Mouse (Mus musculus): ENCODE results near the gene Lrp4. TPM values are rescaled to one million over a fixed set of nuclear protein-coding genes. Genes with fewer than 3 reads are reported as not detected.

Gene Lrp4
- polyA plus RNA-seq, 1 experiment, result 12.0 TPM

DNA sequence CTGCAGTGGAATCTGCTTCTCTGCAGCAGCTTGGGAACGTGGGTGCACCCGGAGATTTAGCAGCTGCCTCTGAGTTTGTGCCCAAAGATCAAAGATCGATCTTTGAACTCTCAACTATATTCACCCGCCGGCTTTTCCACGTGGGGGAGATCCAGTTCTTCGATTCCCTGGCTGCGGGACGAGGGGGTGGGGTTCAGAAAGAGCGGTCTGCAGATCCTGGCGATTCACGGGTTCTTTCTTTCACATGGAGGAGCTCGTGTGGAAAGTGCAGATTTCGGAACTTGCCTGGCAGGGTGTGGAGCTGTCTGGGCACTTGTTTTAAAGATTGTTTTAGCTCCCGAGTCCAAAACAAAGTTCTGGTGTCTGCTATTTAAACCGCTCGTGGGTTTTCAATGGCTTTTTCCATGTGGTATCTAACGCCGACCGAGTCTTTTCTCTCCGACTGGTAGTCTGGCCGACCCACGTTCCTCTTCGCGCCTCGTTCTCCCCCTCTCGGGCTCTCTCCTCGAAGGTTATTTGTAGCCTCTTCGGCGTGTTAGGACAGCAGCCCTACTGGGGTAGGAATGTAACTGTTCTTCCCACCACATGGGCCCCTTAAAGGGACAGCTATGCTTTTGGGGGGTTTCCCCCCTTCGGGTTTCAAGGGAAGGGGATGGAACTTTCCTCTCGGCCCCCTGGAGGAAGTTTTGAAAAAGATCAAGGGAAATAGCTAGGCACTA, 1.5 kb downstream of the Lrp4 start:
- WGBS, result under 1% methylated on average over 32 of the region's 32 CpGs
- TF ChIP-seq POLR2A (IDR thresholded peaks at IDR 0.05; ENCODE audit: low read depth, low read length) (no peak; the same call in 1 of the 2 replicates), CTCF (IDR thresholded peaks at IDR 0.05; ENCODE audit: extremely low read depth, insufficient read length, insufficient replicate concordance, low read depth, low read length) (no peak; the same call in 1 of the 2 replicates)
- H3K27ac ChIP-seq (ENCODE audit: insufficient read depth, low read depth, low read length), result peak overlapping the region; percentile 74
- peaks cover 18% of the 10 kb centered on the region for H3K4me1 ChIP-seq (ENCODE audit: control insufficient read depth, insufficient read depth, insufficient read length, low read length)
- no peaks in the 10 kb centered on the region; the same call in 1 of the 2 replicates for H3K36me3 ChIP-seq (ENCODE audit: control insufficient read depth, insufficient read depth, low read length)
- H3K4me3 ChIP-seq (ENCODE audit: low read depth, low read length), result peak overlapping the region; percentile 82
- no peaks in the 10 kb centered on the region for H3K27me3 ChIP-seq (ENCODE audit: control insufficient read depth, insufficient read depth, low read length)

DNA sequence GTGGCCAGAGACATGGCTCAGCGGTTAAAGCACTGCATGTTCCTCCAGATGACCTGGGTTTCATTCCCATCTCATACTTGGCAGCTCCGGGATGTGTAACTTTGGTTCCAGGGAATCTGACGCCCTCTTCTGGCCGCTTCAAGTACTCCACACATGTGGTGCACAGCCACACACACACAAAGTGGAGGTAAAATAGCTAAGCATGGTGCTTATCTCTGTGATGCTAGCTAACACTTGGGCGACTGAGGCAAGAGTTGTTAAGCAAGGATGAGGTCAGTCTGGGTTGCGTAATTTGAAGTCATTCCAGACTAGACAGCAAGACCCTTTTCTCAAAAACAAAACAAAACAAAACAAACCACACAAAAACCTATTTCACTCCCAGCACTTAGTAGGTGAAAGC, 2.8 kb downstream of the Lrp4 start:
- 81% methylated on average over 6 of the region's 6 CpGs for WGBS
- TF ChIP-seq POLR2A (IDR thresholded peaks at IDR 0.05; ENCODE audit: low read depth, low read length) (no peak), CTCF (IDR thresholded peaks at IDR 0.05; ENCODE audit: extremely low read depth, insufficient read length, insufficient replicate concordance, low read depth, low read length) (peak; percentile 26; the same call in 1 of the 2 replicates)
- H3K4me1 ChIP-seq (ENCODE audit: control insufficient read depth, insufficient read depth, insufficient read length, low read length), result peaks cover 18% of the 10 kb centered on the region
- no peak overlapping the region for H3K4me3 ChIP-seq (ENCODE audit: low read depth, low read length)
- no peaks in the 10 kb centered on the region for H3K27me3 ChIP-seq (ENCODE audit: control insufficient read depth, insufficient read depth, low read length)
- H3K36me3 ChIP-seq (ENCODE audit: control insufficient read depth, insufficient read depth, low read length), result no peaks in the 10 kb centered on the region; the same call in 1 of the 2 replicates
- no peak overlapping the region for H3K27ac ChIP-seq (ENCODE audit: insufficient read depth, low read depth, low read length)

DNA sequence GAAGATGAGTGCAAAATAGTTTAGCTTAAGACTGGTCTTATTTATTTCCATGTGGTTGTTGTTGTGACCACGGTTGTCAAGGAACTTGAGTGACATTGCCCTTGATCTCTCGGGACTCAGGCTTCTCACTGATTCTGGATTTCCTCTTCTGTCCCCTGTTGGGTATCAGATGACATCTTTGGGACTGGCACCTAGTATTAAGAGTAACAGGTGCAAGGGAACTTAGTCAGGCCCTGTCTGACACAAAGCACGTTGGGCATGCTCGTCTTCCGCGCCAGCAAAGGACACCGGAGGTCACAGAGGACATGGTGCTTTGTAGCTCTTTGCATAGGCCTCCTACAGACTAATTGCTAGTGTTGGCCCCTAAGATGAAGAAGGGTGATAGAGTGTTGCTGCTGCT, 3.5 kb downstream of the Lrp4 start:
- 0 out of 2 replicates have a peak overlapping the region, but pooled peaks have one; percentile 10 for H3K27ac ChIP-seq (ENCODE audit: insufficient read depth, low read depth, low read length)
- no peaks in the 10 kb centered on the region; the same call in 1 of the 2 replicates for H3K36me3 ChIP-seq (ENCODE audit: control insufficient read depth, insufficient read depth, low read length)
- TF ChIP-seq CTCF (IDR thresholded peaks at IDR 0.05; ENCODE audit: extremely low read depth, insufficient read length, insufficient replicate concordance, low read depth, low read length) (no peak), POLR2A (IDR thresholded peaks at IDR 0.05; ENCODE audit: low read depth, low read length) (no peak)
- H3K4me3 ChIP-seq (ENCODE audit: low read depth, low read length), result no peak overlapping the region
- H3K27me3 ChIP-seq (ENCODE audit: control insufficient read depth, insufficient read depth, low read length), result no peaks in the 10 kb centered on the region
- peaks cover 18% of the 10 kb centered on the region for H3K4me1 ChIP-seq (ENCODE audit: control insufficient read depth, insufficient read depth, insufficient read length, low read length)
- WGBS, result 33% methylated on average over 7 of the region's 7 CpGs

DNA sequence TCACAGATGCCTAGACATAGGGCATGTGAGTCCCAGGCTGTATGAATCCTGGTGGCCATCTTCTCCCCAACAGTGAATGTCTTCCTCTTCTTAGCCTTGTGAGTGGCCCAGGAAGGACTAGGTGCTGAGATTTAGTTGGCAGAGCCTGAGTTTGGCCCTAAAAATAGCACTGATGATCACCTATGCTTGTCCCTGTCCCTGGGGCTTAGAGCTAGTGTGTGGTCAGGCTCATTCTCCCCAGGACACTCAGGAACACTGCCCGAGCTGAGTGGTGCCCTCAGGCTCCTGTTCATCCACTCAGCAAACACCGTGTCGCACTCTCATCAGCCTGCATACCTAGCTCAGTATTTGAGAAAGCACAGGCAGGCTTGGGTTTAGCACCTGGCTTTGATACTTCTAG, 4.0 kb downstream of the Lrp4 start:
- TF ChIP-seq CTCF (IDR thresholded peaks at IDR 0.05; ENCODE audit: extremely low read depth, insufficient read length, insufficient replicate concordance, low read depth, low read length) (no peak), POLR2A (IDR thresholded peaks at IDR 0.05; ENCODE audit: low read depth, low read length) (no peak)
- 37% methylated on average over 3 of the region's 3 CpGs for WGBS
- Histone ChIP-seq H3K4me1 (ENCODE audit: control insufficient read depth, insufficient read depth, insufficient read length, low read length) (peaks cover 21% of the 10 kb centered on the region), H3K4me3 (ENCODE audit: low read depth, low read length) (no peak overlapping the region), H3K27me3 (ENCODE audit: control insufficient read depth, insufficient read depth, low read length) (no peaks in the 10 kb centered on the region), H3K27ac (ENCODE audit: insufficient read depth, low read depth, low read length) (peak overlapping the region; percentile 33; the same call in 1 of the 2 replicates), H3K36me3 (ENCODE audit: control insufficient read depth, insufficient read depth, low read length) (no peaks in the 10 kb centered on the region; the same call in 1 of the 2 replicates)

DNA sequence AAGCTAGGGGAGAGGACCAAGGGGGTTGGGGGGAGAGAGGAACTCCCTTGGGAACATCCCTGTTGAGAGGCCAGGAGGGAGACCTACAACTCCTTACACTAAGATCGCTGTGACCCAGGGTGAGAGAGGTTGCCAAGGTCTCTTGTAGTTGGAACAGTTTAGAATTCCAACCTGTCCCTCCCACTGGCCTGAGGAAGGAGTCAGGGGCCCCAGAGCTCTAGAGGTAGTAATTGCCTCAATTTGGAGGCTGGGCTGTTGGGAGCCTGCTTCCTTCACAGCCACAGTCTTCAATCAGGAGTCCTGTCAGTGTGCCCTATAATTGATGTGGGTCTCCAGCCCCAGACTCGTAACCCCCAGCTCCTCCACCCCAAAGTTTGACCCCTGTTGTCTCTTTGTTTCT, 4.9 kb downstream of the Lrp4 start:
- no peak overlapping the region for H3K4me3 ChIP-seq (ENCODE audit: low read depth, low read length)
- TF ChIP-seq POLR2A (IDR thresholded peaks at IDR 0.05; ENCODE audit: low read depth, low read length) (no peak), CTCF (IDR thresholded peaks at IDR 0.05; ENCODE audit: extremely low read depth, insufficient read length, insufficient replicate concordance, low read depth, low read length) (no peak)
- WGBS, result 37% methylated on average over 2 of the region's 2 CpGs
- H3K4me1 ChIP-seq (ENCODE audit: control insufficient read depth, insufficient read depth, insufficient read length, low read length), result peaks cover 28% of the 10 kb centered on the region
- no peaks in the 10 kb centered on the region for H3K27me3 ChIP-seq (ENCODE audit: control insufficient read depth, insufficient read depth, low read length)
- H3K27ac ChIP-seq (ENCODE audit: insufficient read depth, low read depth, low read length), result no peak overlapping the region
- no peaks in the 10 kb centered on the region; the same call in 1 of the 2 replicates for H3K36me3 ChIP-seq (ENCODE audit: control insufficient read depth, insufficient read depth, low read length)

DNA sequence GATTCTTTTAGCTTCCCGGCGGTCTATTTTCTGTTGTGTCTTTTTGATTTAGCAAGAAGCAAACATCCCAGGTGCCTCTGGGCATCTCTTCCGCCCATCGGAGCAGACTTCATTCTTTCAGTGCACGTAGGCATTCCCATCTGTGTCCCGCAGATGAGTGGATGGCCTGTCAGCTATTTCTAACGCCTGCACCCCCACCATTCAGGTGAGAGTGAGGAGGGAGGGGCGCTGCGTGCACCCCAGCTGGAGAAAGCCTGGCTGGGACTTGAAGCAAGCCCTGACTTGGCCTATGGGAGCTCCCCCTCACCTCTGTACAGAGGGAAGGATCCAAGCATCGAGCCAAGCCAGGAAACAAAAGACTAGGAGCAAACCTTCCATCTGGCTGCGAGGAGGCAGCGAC, 5.4 kb downstream of the Lrp4 start:
- peak overlapping the region; percentile 5; the same call in 1 of the 2 replicates for H3K4me3 ChIP-seq (ENCODE audit: low read depth, low read length)
- 35% methylated on average over 12 of the region's 12 CpGs for WGBS
- TF ChIP-seq CTCF (IDR thresholded peaks at IDR 0.05; ENCODE audit: extremely low read depth, insufficient read length, insufficient replicate concordance, low read depth, low read length) (no peak), POLR2A (IDR thresholded peaks at IDR 0.05; ENCODE audit: low read depth, low read length) (no peak)
- H3K27ac ChIP-seq (ENCODE audit: insufficient read depth, low read depth, low read length), result no peak overlapping the region
- H3K27me3 ChIP-seq (ENCODE audit: control insufficient read depth, insufficient read depth, low read length), result no peaks in the 10 kb centered on the region
- H3K36me3 ChIP-seq (ENCODE audit: control insufficient read depth, insufficient read depth, low read length), result no peaks in the 10 kb centered on the region; the same call in 1 of the 2 replicates
- peaks cover 28% of the 10 kb centered on the region for H3K4me1 ChIP-seq (ENCODE audit: control insufficient read depth, insufficient read depth, insufficient read length, low read length)

DNA sequence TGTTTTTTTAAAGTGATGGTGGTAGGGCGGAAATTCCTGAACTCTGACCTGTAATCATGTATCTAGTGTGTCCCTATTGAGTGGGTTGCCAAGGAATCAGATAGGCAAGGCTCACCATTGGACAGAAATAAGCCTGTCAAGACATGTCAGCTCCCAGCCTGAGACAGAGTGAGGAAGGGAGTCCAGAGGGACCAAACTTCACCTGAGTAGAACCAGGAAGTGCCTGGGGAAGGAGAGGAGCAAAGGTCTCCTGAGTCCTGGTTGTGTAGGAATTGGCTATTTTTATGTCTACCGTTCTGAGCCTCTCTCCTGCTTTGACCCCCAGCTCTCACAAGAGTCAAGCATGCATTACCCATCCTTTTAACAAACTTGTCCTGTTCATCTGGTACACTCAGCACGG, 8.6 kb downstream of the Lrp4 start:
- Histone ChIP-seq H3K36me3 (ENCODE audit: control insufficient read depth, insufficient read depth, low read length) (no peaks in the 10 kb centered on the region; the same call in 1 of the 2 replicates), H3K27ac (ENCODE audit: insufficient read depth, low read depth, low read length) (peak overlapping the region; percentile 81), H3K4me3 (ENCODE audit: low read depth, low read length) (no peak overlapping the region), H3K4me1 (ENCODE audit: control insufficient read depth, insufficient read depth, insufficient read length, low read length) (peaks cover 24% of the 10 kb centered on the region), H3K27me3 (ENCODE audit: control insufficient read depth, insufficient read depth, low read length) (no peaks in the 10 kb centered on the region)
- TF ChIP-seq CTCF (IDR thresholded peaks at IDR 0.05; ENCODE audit: extremely low read depth, insufficient read length, insufficient replicate concordance, low read depth, low read length), result no peak
- TF ChIP-seq POLR2A (IDR thresholded peaks at IDR 0.05; ENCODE audit: low read depth, low read length), result no peak
- 30% methylated on average over 3 of the region's 3 CpGs for WGBS
